Mouse (Mus musculus): ENCODE measurements around the gene Kcnj14.

- TF ChIP-seq CTCF (IDR thresholded peaks at IDR 0.05; ENCODE audit: low read depth): no peak
- TF ChIP-seq EP300 (IDR thresholded peaks at IDR 0.05; ENCODE audit: low read depth): no peak
Observed at GRCm38 (mm10) chr7:45775237-45775636, 49.3 kb downstream of the Kcnj14 start.
